Mouse (Mus musculus) T-helper 1 cell (primary cell): ENCODE measurements around the gene Dnpep.

Experiments
- in situ Hi-C: fragments of 300-600 bp; cut with MboI, MseI; formaldehyde crosslinking; loops from one replicate; pipeline ENCODE4 v1.15.1; 2025; ENCODE audit warnings: high pct_unique_total_duplicates

Gene Dnpep

GRCm38 (mm10) chr1:75317241-75318201 lies at the start of gene Dnpep:
Dnpep (minus strand) TSS chr1:75317990.
- in situ Hi-C loops: loop anchor here (5.0 kb wide), 1 partner anchor 100 kb away; the partner anchor contains the start of gene Tuba4a

GRCm38 (mm10) chr1:75365510-75366137 lies 47.8 kb upstream of the Dnpep start:
- in situ Hi-C loops: no loop called here

GRCm38 (mm10) chr1:75363868-75364267 lies 46.1 kb upstream of the Dnpep start:
- in situ Hi-C loops: no loop called here

GRCm38 (mm10) chr1:75361750-75362149 lies 44.0 kb upstream of the Dnpep start:
- in situ Hi-C loops: no loop called here

GRCm38 (mm10) chr1:75361123-75361522 lies 43.3 kb upstream of the Dnpep start:
- in situ Hi-C loops: no loop called here

- in situ Hi-C loops: no loop called here
Measured at GRCm38 (mm10) chr1:75360112-75361031, 42.6 kb upstream of the Dnpep start, which contains the start of gene Des. Des (plus strand) TSS chr1:75360329.

GRCm38 (mm10) chr1:75359346-75359745 lies 41.6 kb upstream of the Dnpep start:
- in situ Hi-C loops: no loop called here

GRCm38 (mm10) chr1:75358009-75358408 lies 40.2 kb upstream of the Dnpep start:
- in situ Hi-C loops: no loop called here

GRCm38 (mm10) chr1:75357261-75357660 lies 39.5 kb upstream of the Dnpep start:
- in situ Hi-C loops: no loop called here

GRCm38 (mm10) chr1:75349275-75349674 lies 31.5 kb upstream of the Dnpep start:
- in situ Hi-C loops: no loop called here

GRCm38 (mm10) chr1:75347279-75347678 lies 29.5 kb upstream of the Dnpep start:
- in situ Hi-C loops: no loop called here

GRCm38 (mm10) chr1:75345036-75345935 lies 27.5 kb upstream of the Dnpep start:
- in situ Hi-C loops: no loop called here

GRCm38 (mm10) chr1:75344291-75345035 lies 26.7 kb upstream of the Dnpep start:
- in situ Hi-C loops: no loop called here

GRCm38 (mm10) chr1:75342874-75343416 lies 25.2 kb upstream of the Dnpep start:
- in situ Hi-C loops: no loop called here

GRCm38 (mm10) chr1:75340519-75340918 lies 22.7 kb upstream of the Dnpep start:
- in situ Hi-C loops: no loop called here

- in situ Hi-C loops: loop anchor here (5.0 kb wide), 1 partner anchor 123 kb away; no protein-coding TSS in a partner anchor
Measured at GRCm38 (mm10) chr1:75339337-75339736, 21.5 kb upstream of the Dnpep start.

GRCm38 (mm10) chr1:75338091-75338694 lies 20.4 kb upstream of the Dnpep start:
- in situ Hi-C loops: loop anchor here (5.0 kb wide), 1 partner anchor 124 kb away; no protein-coding TSS in a partner anchor

- in situ Hi-C loops: loop anchor here (5.0 kb wide), 1 partner anchor 125 kb away; no protein-coding TSS in a partner anchor
Measured at GRCm38 (mm10) chr1:75337097-75337496, 19.3 kb upstream of the Dnpep start.

GRCm38 (mm10) chr1:75336461-75336860 lies 18.7 kb upstream of the Dnpep start:
- in situ Hi-C loops: loop anchor here (5.0 kb wide), 1 partner anchor 126 kb away; no protein-coding TSS in a partner anchor
